ENCODE assay signal across 8 mouse cellular contexts in the genomic region with DNA sequence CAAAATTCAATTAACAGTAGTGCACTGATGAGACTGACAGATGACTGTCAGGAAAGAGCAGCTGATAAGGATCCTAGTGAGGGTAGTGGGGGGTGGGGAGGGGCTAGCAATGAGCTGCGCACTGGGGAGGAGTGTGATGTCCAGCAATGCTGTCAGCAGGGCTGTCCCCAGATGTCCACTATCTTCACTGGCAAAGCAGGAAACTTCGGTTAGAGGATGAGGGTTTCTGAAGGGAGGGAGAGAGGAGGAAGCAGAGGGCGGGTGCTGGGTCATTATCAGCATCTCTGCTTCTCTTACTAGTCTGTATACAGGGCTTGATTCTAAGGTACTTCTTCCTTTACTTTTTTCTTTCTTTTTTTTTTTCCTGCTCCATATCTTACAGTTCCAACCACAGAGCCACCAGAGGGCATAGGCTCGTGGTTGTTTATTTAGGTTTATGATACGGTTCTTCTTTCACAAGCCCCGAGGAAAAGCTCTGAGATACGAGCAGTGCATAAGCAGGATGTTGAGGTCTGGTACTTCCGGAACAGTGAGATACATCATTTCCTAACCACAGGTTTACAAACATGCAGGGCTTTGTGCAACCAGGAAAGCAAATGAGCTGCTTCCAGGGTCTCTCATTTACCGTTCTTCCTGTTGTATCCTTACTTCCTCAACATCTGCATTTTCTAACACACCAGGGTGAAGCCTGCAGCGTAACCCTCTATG. TPM values are rescaled to one million over a fixed set of nuclear protein-coding genes. Genes with fewer than 3 reads are reported as not detected.
DNase-seq lines count a peak whose midpoint lies in the region; ATAC-seq and TF ChIP-seq lines count a peak whose summit lies in the region.

No protein-coding gene starts in this region.

- no peak for DNase-seq in G1E (ENCODE audit: low spot score)
- no peak for DNase-seq in right cerebral cortex, postnatal 10 days (ENCODE audit: low spot score in 2 of 2)
- DNase-seq in Muller cell, postnatal 12 days (ENCODE audit: inconsistent ontology term), result no peak
- no peak for DNase-seq in right cerebral cortex, adult 18-20 months

- H3K4me1 ChIP-seq in hindbrain, embryonic 16.5 days (ENCODE audit: control insufficient read depth, insufficient read depth, low read depth, low read length), result no peaks in the 10 kb centered on the region
- H3K4me1 ChIP-seq in hindbrain, embryonic 12.5 days, result no peaks in the 10 kb centered on the region
- peaks cover 3% of the 10 kb centered on the region; the same call in 1 of the 2 replicates for H3K4me1 ChIP-seq in G1E (ENCODE audit: insufficient read depth, low read depth, low read length)
- no peaks in the 10 kb centered on the region for H3K4me1 ChIP-seq in intestine, postnatal 0 days (replicated peaks; ENCODE audit: control insufficient read depth, insufficient read depth, low read length)

- H3K9ac ChIP-seq in hindbrain, embryonic 16.5 days (ENCODE audit: low read depth, low read length), result no peak overlapping the region
- no peak overlapping the region for H3K9ac ChIP-seq in hindbrain, embryonic 12.5 days
- no peak overlapping the region for H3K9ac ChIP-seq in intestine, postnatal 0 days (ENCODE audit: low read depth, low read length)

- peak overlapping the region; percentile 12; the same call in 1 of the 2 replicates for H3K4me2 ChIP-seq in hindbrain, embryonic 16.5 days (ENCODE audit: low read length)
- H3K4me2 ChIP-seq in hindbrain, embryonic 12.5 days (replicated peaks), result no peak overlapping the region
- H3K4me2 ChIP-seq in intestine, postnatal 0 days (replicated peaks; ENCODE audit: low read depth), result peak overlapping the region; percentile 21

- H3K27ac ChIP-seq in hindbrain, embryonic 16.5 days (ENCODE audit: low read depth, low read length), result no peak overlapping the region
- H3K27ac ChIP-seq in hindbrain, embryonic 12.5 days, result no peak overlapping the region
- H3K27ac ChIP-seq in intestine, postnatal 0 days (ENCODE audit: low read depth, low read length), result no peak overlapping the region

- H3K9me3 ChIP-seq in hindbrain, embryonic 16.5 days (ENCODE audit: control insufficient read depth, low read length), result no peaks in the 10 kb centered on the region; the same call in 1 of the 2 replicates
- H3K9me3 ChIP-seq in hindbrain, embryonic 12.5 days (replicated peaks), result no peaks in the 10 kb centered on the region
- no peaks in the 10 kb centered on the region for H3K9me3 ChIP-seq in G1E (replicated peaks)
- H3K9me3 ChIP-seq in intestine, postnatal 0 days (ENCODE audit: control insufficient read depth), result no peaks in the 10 kb centered on the region

- H3K36me3 ChIP-seq in hindbrain, embryonic 16.5 days (ENCODE audit: control insufficient read depth, insufficient read depth, low read length), result no peaks in the 10 kb centered on the region
- no peaks in the 10 kb centered on the region for H3K36me3 ChIP-seq in hindbrain, embryonic 12.5 days
- H3K36me3 ChIP-seq in G1E (replicated peaks), result no peaks in the 10 kb centered on the region
- H3K36me3 ChIP-seq in intestine, postnatal 0 days (ENCODE audit: control insufficient read depth, insufficient read depth), result no peaks in the 10 kb centered on the region

- ATAC-seq in hindbrain, embryonic 16.5 days, result no peak
- ATAC-seq in hindbrain, embryonic 12.5 days (ENCODE audit: low FRiP score), result no peak
- peak; percentile 81 for ATAC-seq in G1E (ENCODE audit: extremely low read depth, insufficient number of reproducible peaks, low FRiP score, poor library complexity, severe bottlenecking)
- ATAC-seq in intestine, postnatal 0 days, result no peak
- peak; percentile 96 for ATAC-seq in neutrophil, adult 5-6 weeks (ENCODE audit: extremely low read depth, insufficient number of reproducible peaks, low FRiP score, poor library complexity, severe bottlenecking)

- no peaks in the 10 kb centered on the region for H3K27me3 ChIP-seq in hindbrain, embryonic 16.5 days (replicated peaks; ENCODE audit: control insufficient read depth, insufficient read depth, low read length)
- H3K27me3 ChIP-seq in hindbrain, embryonic 12.5 days, result no peaks in the 10 kb centered on the region
- H3K27me3 ChIP-seq in G1E (ENCODE audit: insufficient read depth, low read length), result no peaks in the 10 kb centered on the region; the same call in 1 of the 2 replicates
- H3K27me3 ChIP-seq in intestine, postnatal 0 days (replicated peaks; ENCODE audit: control insufficient read depth, insufficient read depth, low read length), result no peaks in the 10 kb centered on the region

- H3K4me3 ChIP-seq in hindbrain, embryonic 16.5 days (ENCODE audit: low read length), result no peak overlapping the region
- H3K4me3 ChIP-seq in hindbrain, embryonic 12.5 days, result no peak overlapping the region
- H3K4me3 ChIP-seq in G1E (ENCODE audit: low read depth, low read length), result no peak overlapping the region
- no peak overlapping the region for H3K4me3 ChIP-seq in intestine, postnatal 0 days (ENCODE audit: low read depth, low read length)

- WGBS in hindbrain, embryonic 16.5 days, result 68% methylated on average over 10 of the region's 10 CpGs
- WGBS in hindbrain, embryonic 12.5 days, result 74% methylated on average over 10 of the region's 10 CpGs
- 26% methylated on average over 10 of the region's 10 CpGs for WGBS in intestine, postnatal 0 days

- TF ChIP-seq CTCF in G1E (IDR thresholded peaks at IDR 0.05; ENCODE audit: low read depth, low read length), result no peak
- TF ChIP-seq CTCF in intestine, postnatal 0 days (IDR thresholded peaks at IDR 0.05; ENCODE audit: low read depth), result 0 out of 2 replicates have a peak, but pooled peaks have one; percentile 5

RNA-seq across cellular contexts. Expression of gene 4932438A13Rik, which starts 9.0 kb away (rescaled TPM):
- 77.1 and 85.3 TPM in 2 replicates for polyA plus RNA-seq in hindbrain, embryonic 16.5 days (2015; fragmentation: Nextera tagmentation; extraction: Ambion mirVana)
- polyA plus RNA-seq in hindbrain, embryonic 12.5 days (2016; fragmentation: Nextera tagmentation; extraction: Ambion mirVana), result 61.8 and 65.5 TPM in 2 replicates
- total RNA-seq in G1E (2014; fragmentation: Nextera tagmentation) (127 and 152 TPM in 2 replicates), G1E (2017) (40.4 and 41.2 TPM in 2 replicates)
- 1.7 and 2.9 TPM in 2 replicates for polyA plus RNA-seq in G1E (2012)
- 28.5 and 32.2 TPM in 2 replicates for polyA plus RNA-seq in intestine, postnatal 0 days (2015; fragmentation: Nextera tagmentation; extraction: Ambion mirVana)
- 125 and 127 TPM in 2 replicates for total RNA-seq in neutrophil, adult 5-6 weeks (2017)

Comparison
In these comparisons a context has a peak if more than half of its experiments do, and no peak if none do; other contexts are left out.
1. ATAC-seq: peak in G1E (single experiment) and neutrophil, adult 5-6 weeks (single experiment); none in hindbrain, embryonic 16.5 days (single experiment), hindbrain, embryonic 12.5 days (single experiment) and intestine, postnatal 0 days (single experiment).